Mouse (Mus musculus) embryonic fibroblast, embryonic 13.5 days (primary cell): ENCODE data around the gene 2610301B20Rik. TPM values are rescaled to one million over a fixed set of nuclear protein-coding genes. Genes with fewer than 3 reads are reported as not detected.

ENCODE experiments used
- H3K27ac ChIP-seq: 2 replicates; pipeline ENCODE4 v1.5.1; 2012; ENCODE audit warnings: low read length, control low read depth, inconsistent platforms; ENCODE audit not compliant: insufficient read depth
- H3K4me1 ChIP-seq: 2 replicates; pipeline ENCODE4 v1.6.1; 2011; ENCODE audit warnings: low read length; ENCODE audit not compliant: control insufficient read depth, insufficient read depth
- H3K4me3 ChIP-seq: 2 replicates; pipeline ENCODE4 v1.5.1; 2011; ENCODE audit warnings: mild to moderate bottlenecking, control low read depth, low read length; ENCODE audit not compliant: insufficient read depth
- CTCF ChIP-seq: IDR thresholded peaks from 2 replicates; pipeline ENCODE4 v1.5.1; 2011; ENCODE audit warnings: mild to moderate bottlenecking, control low read depth, low read length, moderate library complexity, borderline replicate concordance; ENCODE audit not compliant: insufficient read depth
- POLR2A ChIP-seq: IDR thresholded peaks from 2 replicates; pipeline ENCODE4 v1.6.1; 2011; ENCODE audit warnings: low read depth, mild to moderate bottlenecking, control low read depth, low read length, moderate library complexity
- polyA plus RNA-seq: library from polyadenylated mRNA; stranded (reverse); fragments of >200 nt; gene quantifications from 2 replicates; pipeline ENCODE4 v1.2.4, GENCODE M21; 2011; ENCODE audit warnings: low read depth; ENCODE audit not compliant: missing spikeins, insufficient read length

Gene 2610301B20Rik
- polyA plus RNA-seq, 1 experiment: 23.8 TPM

DNA sequence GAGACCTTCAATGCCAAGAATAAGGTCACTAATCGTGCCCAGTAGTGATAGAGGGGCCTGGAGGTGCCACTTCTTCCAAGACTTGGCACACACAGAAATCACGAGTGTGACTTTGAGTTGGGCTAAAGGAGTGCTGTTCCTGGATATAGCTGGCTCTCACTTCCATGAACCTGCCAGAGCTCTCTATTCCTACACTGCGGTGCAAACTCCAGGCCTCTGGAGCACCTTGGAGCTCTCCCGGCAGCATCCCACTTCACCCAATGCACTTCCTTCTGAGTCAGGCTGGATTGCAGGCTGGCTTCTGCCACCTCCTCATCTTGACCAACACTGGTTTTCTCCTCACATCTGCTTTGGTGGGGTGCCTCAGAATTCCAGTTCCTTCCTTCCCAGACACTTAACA is 62.5 kb downstream of the 2610301B20Rik start:
- no peaks in the 10 kb centered on the region for H3K4me1 ChIP-seq
- H3K4me3 ChIP-seq: no peak overlapping the region
- no peak overlapping the region for H3K27ac ChIP-seq
- TF ChIP-seq CTCF (no peak), POLR2A (no peak)
